Mouse (Mus musculus) kidney, postnatal 0 days (tissue): ENCODE measurements around the gene Sprtn. TPM values are rescaled to one million over a fixed set of nuclear protein-coding genes. Genes with fewer than 3 reads are reported as not detected.

ENCODE experiments used
- ATAC-seq: fragments of 200-750 bp; cut with Nextera tagmentation; replicated peaks from 2 replicates; pipeline ENCODE4 v1.8.0; 2017; ENCODE audit warnings: low read depth, moderate number of reproducible peaks, moderate TSS enrichment, moderate library complexity; ENCODE audit not compliant: low FRiP score
- DNase-seq: peaks from one replicate; pipeline ENCODE4 v3.0.0-alpha.2; 2016; ENCODE audit warnings: low spot score
- H3K27ac ChIP-seq: fragments of 300-500 bp; sonication (generic); 2 replicates; pipeline ENCODE4 v1.5.1; 2014; ENCODE audit warnings: mild to moderate bottlenecking
- H3K27me3 ChIP-seq: fragments of 300-500 bp; sonication (generic); 2 replicates; pipeline ENCODE4 v1.6.1; 2014; ENCODE audit warnings: low read length, mixed read lengths; ENCODE audit not compliant: insufficient read depth
- H3K36me3 ChIP-seq: fragments of 300-500 bp; sonication (generic); 2 replicates; pipeline ENCODE4 v1.6.1; 2014; ENCODE audit warnings: low read length, mixed read lengths; ENCODE audit not compliant: insufficient read depth
- H3K4me1 ChIP-seq: fragments of 300-500 bp; sonication (generic); replicated peaks from 2 replicates; pipeline ENCODE4 v1.6.1; 2014; ENCODE audit warnings: antibody characterized with exemption, low read length, mixed read lengths; ENCODE audit not compliant: insufficient read depth
- H3K4me2 ChIP-seq: fragments of 300-500 bp; sonication (generic); 2 replicates; pipeline ENCODE4 v1.6.1; 2014; ENCODE audit warnings: mild to moderate bottlenecking, low read length, moderate library complexity, mixed read lengths
- H3K4me3 ChIP-seq: fragments of 300-500 bp; sonication (generic); replicated peaks from 2 replicates; pipeline ENCODE4 v1.5.1; 2014; ENCODE audit warnings: low read depth, low read length
- H3K9ac ChIP-seq: fragments of 300-500 bp; sonication (generic); 2 replicates; pipeline ENCODE4 v1.6.1; 2014; ENCODE audit warnings: low read depth, low read length
- H3K9me3 ChIP-seq: fragments of 300-500 bp; sonication (generic); replicated peaks from 2 replicates; pipeline ENCODE4 v1.6.1; 2016; ENCODE audit warnings: low read length, inconsistent platforms, mixed read lengths
- CTCF ChIP-seq: IDR thresholded peaks from 2 replicates; pipeline ENCODE4 v1.5.1; 2016; ENCODE audit warnings: antibody characterized with exemption, low read depth, mild to moderate bottlenecking, moderate library complexity
- WGBS: fragments of 180-500 bp; shearing (Covaris S2); extraction: QIAGEN DNeasy Blood & Tissue Kit; methylation state at CpG from one replicate; pipeline ENCODE4 v1.1.7; 2014; 5-methylcytosine and 5-hydroxymethylcytosine counted together
- polyA plus RNA-seq: library from polyadenylated mRNA; unstranded; fragments of >200 nt; fragmentation: Nextera tagmentation; extraction: Ambion mirVana; gene quantifications from 2 replicates; pipeline ENCODE4 v1.2.1, GENCODE M21; 2015

The Sprtn gene
- polyA plus RNA-seq, 1 experiment from 2014 or later, result 7.9 TPM

GRCm38 (mm10) chr8:124923971-124924652 lies 26.4 kb downstream of the Sprtn start:
- WGBS, result 75% methylated on average over 15 of the region's 15 CpGs
- H3K4me1 ChIP-seq, result no peaks in the 10 kb centered on the region
- no peak overlapping the region for H3K9ac ChIP-seq
- H3K27ac ChIP-seq, result no peak overlapping the region
- no peak for TF ChIP-seq CTCF
- no peak overlapping the region for H3K4me3 ChIP-seq
- no peak for ATAC-seq
- H3K27me3 ChIP-seq, result no peaks in the 10 kb centered on the region
- DNase-seq, result no peak
- H3K36me3 ChIP-seq, result no peaks in the 10 kb centered on the region
- no peak overlapping the region for H3K4me2 ChIP-seq
- no peaks in the 10 kb centered on the region for H3K9me3 ChIP-seq

GRCm38 (mm10) chr8:124925544-124926266 lies 28.0 kb downstream of the Sprtn start:
- Histone ChIP-seq H3K9ac (no peak overlapping the region), H3K36me3 (no peaks in the 10 kb centered on the region), H3K9me3 (no peaks in the 10 kb centered on the region), H3K4me2 (no peak overlapping the region), H3K4me3 (no peak overlapping the region), H3K27ac (no peak overlapping the region), H3K27me3 (no peaks in the 10 kb centered on the region), H3K4me1 (0 out of 2 replicates have a peak, but pooled peaks cover 3% of the 10 kb centered on the region)
- no peak for ATAC-seq
- DNase-seq, result peak; percentile 6
- no peak for TF ChIP-seq CTCF
- WGBS, result 55% methylated on average over 14 of the region's 14 CpGs

GRCm38 (mm10) chr8:124926351-124926771 lies 28.7 kb downstream of the Sprtn start:
- Histone ChIP-seq H3K4me1 (0 out of 2 replicates have a peak, but pooled peaks cover 3% of the 10 kb centered on the region), H3K9me3 (no peaks in the 10 kb centered on the region), H3K9ac (no peak overlapping the region), H3K27me3 (no peaks in the 10 kb centered on the region), H3K36me3 (no peaks in the 10 kb centered on the region), H3K4me2 (no peak overlapping the region), H3K27ac (no peak overlapping the region), H3K4me3 (no peak overlapping the region)
- no peak for TF ChIP-seq CTCF
- 54% methylated on average over 10 of the region's 10 CpGs for WGBS
- DNase-seq, result no peak
- ATAC-seq, result no peak; the same call in 1 of the 2 replicates

- Histone ChIP-seq H3K4me3 (no peak overlapping the region), H3K4me1 (0 out of 2 replicates have a peak, but pooled peaks cover 3% of the 10 kb centered on the region), H3K27ac (no peak overlapping the region), H3K9me3 (no peaks in the 10 kb centered on the region), H3K9ac (no peak overlapping the region), H3K36me3 (no peaks in the 10 kb centered on the region), H3K27me3 (no peaks in the 10 kb centered on the region), H3K4me2 (no peak overlapping the region)
- DNase-seq (no peak), ATAC-seq (no peak)
- WGBS, result 76% methylated on average over 11 of the region's 11 CpGs
- TF ChIP-seq CTCF, result no peak
Observed at GRCm38 (mm10) chr8:124929006-124929405, 31.3 kb downstream of the Sprtn start.

GRCm38 (mm10) chr8:124930086-124930485 lies 32.4 kb downstream of the Sprtn start:
- peak; percentile 8 for DNase-seq
- ATAC-seq, result no peak
- TF ChIP-seq CTCF, result no peak
- H3K36me3 ChIP-seq, result no peaks in the 10 kb centered on the region
- H3K27ac ChIP-seq, result no peak overlapping the region
- H3K9me3 ChIP-seq, result no peaks in the 10 kb centered on the region
- no peak overlapping the region for H3K9ac ChIP-seq
- WGBS, result 72% methylated on average over 13 of the region's 13 CpGs
- 0 out of 2 replicates have a peak, but pooled peaks cover 3% of the 10 kb centered on the region for H3K4me1 ChIP-seq
- no peak overlapping the region for H3K4me3 ChIP-seq
- H3K4me2 ChIP-seq, result no peak overlapping the region
- H3K27me3 ChIP-seq, result no peaks in the 10 kb centered on the region

- no peaks in the 10 kb centered on the region for H3K27me3 ChIP-seq
- H3K9me3 ChIP-seq, result no peaks in the 10 kb centered on the region
- peak; percentile 32; the same call in 1 of the 2 replicates for TF ChIP-seq CTCF
- H3K4me3 ChIP-seq, result no peak overlapping the region
- H3K9ac ChIP-seq, result no peak overlapping the region
- no peak for DNase-seq
- WGBS, result 76% methylated on average over 4 of the region's 4 CpGs
- H3K27ac ChIP-seq, result no peak overlapping the region
- ATAC-seq, result no peak
- 0 out of 2 replicates have a peak, but pooled peaks cover 3% of the 10 kb centered on the region for H3K4me1 ChIP-seq
- H3K36me3 ChIP-seq, result no peaks in the 10 kb centered on the region
- no peak overlapping the region for H3K4me2 ChIP-seq
Observed at GRCm38 (mm10) chr8:124930649-124931048, 33.0 kb downstream of the Sprtn start.
